Mouse (Mus musculus) frontal cortex, postnatal 25 days (tissue): ENCODE data around the gene Cep350.
A peak's percentile ranks its signal among the peaks of the same experiment; 100 is the strongest.

Experiments
- DNase-seq, 2 experiments: peaks; one replicate each; pipeline ENCODE4 v3.0.0; 2022; ENCODE audit warnings: low spot score in 2 of 2

The Cep350 gene

DNA sequence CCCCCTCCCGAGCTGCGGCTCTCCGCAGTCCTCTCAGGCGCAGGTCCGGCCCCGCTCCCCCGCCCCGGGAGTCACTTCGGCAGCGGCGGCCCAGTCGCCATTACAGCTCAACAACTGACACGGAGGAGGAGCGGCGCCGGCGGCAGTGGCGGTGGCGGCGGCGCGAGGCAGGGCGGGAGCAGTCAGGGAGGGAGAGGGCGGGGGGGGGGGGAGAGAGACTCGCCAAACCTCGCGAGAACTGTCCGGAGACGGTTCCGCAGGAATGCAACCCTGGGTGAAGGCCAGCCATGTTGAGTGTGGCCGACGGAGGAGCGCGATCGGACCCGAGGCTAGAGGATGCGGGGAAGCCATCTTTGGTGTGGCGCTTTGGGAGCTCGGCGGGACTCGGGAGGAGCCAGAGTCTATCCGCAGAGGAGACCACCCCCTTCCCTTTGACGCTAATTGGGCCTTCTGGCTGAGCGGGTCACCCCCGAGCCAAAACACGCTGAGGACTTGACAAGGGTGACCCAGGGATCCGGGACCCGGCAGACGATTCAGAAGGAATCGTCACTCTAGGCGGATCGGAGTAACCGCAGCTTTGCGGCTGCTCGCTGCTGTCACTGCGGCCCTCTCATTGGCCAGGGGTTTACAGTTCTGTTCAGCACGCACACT lies at the start of gene Cep350:
Gene Cep350 (minus strand): TSS at position 188 of the 651 bp plus-strand sequence.
- peak; percentile 88 to 94 for DNase-seq

DNA sequence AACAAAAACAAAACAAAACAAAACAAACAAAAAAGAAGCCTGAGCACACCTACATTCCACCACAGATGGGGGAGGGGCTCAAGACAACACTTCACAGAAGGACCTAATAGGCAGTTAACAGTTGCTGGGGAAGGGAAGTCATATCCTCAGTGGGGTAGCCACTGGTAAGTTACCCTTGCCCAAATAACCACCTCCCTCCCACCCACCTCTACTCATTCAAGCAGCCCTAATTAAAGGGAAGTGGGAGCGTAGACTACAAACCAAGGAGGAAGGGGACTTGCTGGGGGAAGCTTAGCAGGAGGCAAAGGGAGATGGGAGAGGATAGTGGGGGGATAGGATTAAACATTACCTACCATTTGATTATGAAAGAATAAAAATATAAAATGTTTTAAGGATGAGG lies 47.3 kb upstream of the Cep350 start:
- DNase-seq: no peak

DNA sequence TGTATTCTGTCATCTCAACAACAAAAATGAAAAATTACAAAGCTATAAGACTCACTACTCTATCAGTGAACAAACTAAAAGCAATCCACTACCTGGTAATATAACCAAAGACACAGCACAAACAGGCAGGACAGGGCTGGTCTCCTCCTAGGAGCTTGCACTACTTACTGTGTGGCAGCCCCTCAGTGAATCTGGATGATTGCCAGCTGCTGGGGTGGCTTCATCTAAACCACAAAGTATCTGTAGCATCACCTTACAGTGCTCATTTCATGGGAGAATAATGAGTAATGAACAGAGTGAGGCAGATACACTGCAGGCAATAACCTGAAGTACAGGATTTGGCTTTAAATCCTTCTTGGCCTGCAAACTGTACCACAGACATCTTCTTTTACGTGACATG lies 46.7 kb upstream of the Cep350 start:
- DNase-seq: no peak

DNA sequence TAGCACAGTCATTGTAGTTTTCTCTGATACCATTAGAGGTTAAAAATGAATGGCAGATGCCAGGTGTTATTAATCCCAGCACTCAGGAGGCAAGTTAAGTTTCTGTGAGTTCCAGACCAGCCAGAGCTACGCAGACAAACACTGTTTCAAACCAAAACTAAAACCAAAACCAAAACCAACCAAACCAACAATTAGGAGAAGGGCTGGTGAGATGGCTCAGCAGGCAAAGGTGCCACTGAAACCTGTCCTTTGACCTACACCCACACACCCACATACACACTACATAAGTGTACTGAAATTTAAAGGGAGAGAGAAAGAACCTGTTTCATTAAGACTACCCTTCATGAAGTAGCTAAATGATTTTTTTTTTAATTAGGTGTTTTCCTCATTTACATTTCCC lies 35.9 kb upstream of the Cep350 start:
- no peak for DNase-seq

DNA sequence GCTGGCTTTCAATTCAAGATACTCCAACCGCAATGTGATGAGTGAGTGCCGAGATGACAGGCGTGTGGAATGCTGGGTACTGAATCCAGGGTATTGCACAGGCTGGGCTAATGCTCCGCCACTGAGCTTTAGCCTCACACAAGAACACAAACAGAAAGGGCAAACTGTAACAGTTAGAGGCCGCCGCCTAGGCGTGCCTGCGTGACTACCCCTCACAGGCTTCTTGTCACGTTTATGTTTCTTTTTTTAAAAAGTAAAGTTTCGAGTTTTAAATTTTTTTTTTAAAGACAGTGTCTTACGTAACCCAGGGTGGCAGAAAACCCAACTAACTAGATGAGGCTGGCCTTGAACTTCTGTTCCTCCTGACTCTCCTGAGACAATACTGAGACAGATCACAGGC lies 32.9 kb upstream of the Cep350 start:
- DNase-seq: no peak

DNA sequence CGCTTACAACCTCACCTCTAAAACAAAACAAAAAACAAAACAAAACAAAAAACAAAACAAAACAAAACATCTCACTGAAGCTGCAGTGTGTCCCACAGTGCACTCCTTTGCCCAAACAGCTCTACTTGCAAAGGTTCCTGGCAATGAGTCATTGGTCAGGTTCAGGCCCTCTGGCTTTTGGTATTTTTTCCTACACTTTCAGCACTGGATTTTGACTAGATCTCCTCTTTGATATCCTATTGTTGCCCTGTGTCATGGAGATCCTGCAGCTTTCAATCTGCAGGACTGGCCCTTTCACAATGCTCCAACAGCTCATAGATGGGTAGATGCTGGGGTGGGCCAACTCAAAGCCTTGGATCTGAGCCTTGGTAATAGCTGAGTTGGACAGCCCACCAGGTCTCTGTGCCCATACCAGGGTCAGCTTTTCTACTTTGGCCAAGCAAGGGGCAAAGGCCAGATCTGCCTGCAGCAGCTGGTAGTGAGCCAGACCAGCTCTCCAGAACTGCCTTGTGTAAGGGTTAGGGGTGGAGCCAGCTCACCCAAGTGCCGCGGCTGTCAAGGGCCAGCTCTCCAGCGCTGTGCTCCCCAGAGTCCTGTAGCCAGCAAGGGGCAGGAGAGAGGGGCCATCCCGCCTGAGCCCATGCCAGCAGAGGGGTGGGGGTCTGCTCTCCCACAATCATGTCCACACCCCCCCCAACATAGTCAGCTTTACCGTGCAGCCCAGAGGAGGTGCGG lies 30.3 kb upstream of the Cep350 start:
- DNase-seq: no peak

DNA sequence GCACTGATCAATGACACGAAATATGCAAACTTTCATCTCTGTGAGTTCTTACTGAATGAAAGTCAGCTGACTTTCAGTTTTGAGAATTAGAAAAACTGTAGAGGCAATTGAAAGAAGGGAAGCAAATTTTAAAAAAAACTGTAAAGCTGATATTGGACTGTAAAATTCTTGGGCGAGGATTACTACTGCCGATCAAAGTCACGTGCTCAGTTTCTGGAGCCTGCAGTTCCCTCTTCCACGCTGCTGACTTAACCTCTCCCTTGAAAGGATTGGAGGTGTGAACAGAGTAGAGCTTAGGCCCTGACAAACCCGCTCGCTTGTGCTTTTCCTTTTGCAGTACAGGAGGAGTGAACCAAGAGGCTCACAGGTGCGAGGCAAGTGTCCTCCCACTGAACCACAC lies 29.3 kb upstream of the Cep350 start:
- no peak for DNase-seq

DNA sequence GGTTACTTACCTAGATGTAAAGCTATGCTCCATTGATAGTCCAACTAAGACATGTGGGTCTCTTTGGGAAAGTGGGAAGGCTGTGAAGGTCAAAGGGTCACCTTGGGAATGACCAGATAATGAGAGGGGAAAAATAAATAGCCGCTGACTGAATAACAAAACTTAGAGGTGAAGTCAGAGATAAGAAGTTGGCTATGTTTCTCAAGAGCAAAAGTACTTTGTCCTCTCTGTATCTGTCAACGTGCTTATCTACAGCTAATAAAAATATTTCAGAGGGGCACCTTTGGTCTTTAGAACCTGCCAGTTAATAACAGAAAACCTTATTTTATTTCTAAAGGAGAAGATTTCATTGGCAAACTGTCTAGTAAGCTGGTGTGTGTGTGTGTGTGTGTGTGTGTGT lies 22.6 kb upstream of the Cep350 start:
- DNase-seq: no peak

DNA sequence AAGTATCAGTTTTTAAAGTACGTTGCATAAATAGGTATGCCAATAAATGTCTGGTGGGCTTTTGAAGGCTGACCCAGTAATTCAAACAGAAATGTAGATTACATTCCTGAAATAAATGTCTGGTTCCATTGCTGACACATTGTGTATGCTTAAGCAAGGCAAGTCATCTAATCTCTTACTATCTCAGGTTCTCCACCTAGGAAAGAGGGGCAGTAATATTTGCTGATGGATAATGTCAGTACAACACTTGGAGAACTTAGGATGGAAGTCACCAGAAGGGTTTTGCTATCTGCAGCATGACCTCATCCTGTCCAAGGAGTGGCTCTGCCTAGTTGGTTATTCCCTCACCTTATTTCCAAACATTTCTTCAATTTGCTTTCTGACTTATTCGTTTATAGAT lies 21.5 kb upstream of the Cep350 start:
- DNase-seq: no peak

DNA sequence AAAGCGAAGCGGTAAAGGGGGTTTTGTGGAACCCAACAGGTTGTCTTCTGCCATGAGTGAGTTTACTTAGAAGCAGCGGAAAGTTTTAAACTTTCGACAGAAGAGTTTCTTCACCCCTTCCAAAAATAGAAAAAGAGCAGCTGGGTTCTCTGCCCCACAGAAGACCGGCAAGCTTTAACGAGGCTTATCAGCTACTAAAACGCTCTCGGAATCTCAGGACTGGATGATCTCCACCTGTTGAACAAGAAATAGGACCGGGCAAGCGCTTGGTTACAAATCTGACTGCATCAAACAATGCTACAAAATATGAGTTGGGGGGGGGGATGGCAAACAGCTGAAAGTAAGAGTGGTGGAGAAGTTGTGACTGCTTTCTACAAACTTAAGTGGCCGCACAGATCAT lies 17.3 kb upstream of the Cep350 start:
- DNase-seq: no peak

DNA sequence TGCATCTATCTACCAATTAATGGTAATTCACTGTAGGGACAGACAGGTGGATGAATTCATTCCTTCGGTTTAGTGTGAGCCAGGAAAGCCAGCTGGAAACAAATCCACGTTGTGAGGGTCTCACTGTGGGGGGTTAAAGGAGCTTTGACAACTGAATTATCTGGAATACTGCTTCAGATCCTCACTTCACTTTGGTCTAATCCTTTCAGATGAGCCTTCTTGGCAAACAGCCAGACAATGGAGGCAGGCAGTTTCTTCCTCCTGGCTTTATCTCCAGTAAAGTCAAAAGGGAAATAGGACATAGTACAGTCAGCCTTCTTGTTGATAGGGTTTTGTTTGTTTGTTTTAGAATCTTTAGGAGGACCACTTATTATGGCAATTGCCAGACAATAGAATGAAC lies 16.3 kb upstream of the Cep350 start:
- no peak for DNase-seq

DNA sequence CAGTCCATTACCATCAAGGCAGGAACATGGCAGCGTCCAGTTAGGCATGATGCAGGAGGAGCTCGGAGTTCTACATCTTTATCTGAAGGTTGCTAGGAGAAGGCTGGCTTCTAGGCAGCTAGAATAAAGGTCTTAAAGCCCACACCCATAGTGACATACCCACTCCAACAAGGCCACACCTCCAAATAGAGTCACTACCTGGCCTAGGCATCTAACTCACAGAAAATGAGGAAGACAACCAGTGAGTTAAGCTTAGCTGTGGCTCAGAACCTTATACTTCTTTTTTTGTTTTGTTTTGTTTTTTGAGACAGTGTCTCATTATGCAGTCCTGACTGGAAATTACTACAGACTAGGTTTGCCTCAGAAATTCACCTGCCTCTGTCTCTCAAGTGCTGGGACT lies 14.6 kb upstream of the Cep350 start:
- no peak for DNase-seq

DNA sequence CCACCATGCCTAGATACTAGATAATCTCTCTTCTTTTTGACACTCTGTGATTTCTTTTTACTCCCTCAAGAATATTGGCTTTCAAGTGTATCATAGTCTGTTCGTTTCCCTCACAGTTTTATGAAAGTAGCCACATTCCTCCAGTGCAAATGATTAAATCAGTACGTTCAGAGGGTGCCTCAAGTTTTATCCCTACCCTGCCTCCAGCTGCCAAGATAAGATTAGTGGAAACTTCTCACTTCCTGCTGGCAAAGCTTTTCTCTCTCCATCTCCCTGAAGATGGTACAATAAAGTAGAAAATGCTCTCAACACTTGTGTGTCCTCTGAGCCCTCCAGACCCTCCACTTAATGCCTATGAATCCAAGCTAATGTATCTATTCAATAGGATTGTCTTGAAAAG lies 1.9 kb upstream of the Cep350 start:
- no peak for DNase-seq

DNA sequence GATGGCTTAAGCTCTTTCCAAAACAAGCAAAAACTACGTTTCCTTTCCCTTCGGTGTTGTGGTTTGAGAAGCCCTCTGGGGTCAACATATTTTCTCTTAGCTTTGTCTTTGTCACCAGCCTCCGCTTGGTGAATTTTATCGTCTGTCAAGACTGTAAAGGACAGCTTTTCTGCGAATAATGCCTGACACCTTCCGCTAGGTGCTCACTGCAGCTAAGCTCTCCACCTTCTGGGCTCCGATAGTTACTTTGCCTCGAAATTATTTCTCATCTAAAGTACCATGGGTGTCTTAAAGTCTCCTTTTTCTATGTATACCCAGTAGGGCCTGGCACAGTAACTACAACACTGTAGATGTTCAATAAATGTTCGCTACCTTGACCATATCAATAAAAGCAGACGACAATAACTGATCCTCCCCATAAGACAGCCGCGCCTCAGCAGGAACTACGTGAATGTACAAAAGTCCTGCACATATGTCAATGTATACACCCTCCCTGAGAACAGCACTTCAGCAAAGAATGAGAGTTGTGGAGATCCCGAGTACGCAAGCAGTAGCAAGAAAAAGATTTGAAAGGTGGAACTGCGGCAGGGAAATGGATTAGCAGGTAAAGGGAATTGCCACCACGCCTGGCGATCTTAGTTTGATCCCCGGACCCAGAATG lies 794 bp upstream of the Cep350 start:
- peak; percentile 6 for DNase-seq

DNA sequence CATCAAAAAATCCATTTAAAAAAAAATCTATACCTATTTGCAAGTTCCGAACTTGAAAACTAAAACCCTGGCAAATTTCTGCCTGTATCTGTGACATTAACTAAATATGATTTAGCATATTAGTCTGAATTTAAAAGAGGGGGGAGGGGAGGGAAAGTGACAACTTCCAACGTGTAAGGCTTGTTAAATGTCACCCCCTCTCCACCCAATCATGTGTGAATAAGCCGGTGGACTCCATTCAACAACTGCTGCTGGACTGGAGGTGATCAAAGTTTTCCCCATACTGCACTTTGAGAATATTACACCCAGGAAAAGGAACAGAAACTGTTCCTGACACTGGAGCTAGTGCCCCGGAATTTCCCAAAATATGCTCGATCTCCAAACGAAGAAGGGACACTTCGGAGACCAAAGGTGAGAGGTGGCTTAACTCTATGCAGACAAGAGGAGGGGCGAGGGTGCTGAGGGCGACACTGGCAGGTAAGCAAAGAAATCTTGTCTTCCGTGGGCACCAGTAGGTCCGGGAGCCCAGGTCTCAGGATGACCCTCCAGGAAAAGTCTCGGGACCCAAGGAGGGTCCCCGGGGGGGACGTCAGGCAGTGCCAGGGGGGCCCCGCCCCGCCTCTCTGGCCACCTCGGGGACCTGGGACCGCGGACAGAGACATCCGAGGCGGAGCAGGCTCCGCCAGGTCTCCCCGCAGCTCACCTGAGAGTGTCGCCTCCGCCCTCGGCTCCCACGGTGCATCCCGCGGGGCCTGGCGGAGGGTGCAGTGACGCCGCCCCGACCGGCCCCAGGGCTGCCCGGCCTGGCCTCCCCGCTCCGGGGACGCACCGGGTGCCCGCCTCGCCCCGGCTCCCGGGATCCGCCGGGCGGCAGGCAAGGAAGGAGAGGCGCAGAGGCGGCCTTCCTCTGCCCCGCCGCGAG lies 648 bp downstream of the Cep350 start:
- DNase-seq: no peak

DNA sequence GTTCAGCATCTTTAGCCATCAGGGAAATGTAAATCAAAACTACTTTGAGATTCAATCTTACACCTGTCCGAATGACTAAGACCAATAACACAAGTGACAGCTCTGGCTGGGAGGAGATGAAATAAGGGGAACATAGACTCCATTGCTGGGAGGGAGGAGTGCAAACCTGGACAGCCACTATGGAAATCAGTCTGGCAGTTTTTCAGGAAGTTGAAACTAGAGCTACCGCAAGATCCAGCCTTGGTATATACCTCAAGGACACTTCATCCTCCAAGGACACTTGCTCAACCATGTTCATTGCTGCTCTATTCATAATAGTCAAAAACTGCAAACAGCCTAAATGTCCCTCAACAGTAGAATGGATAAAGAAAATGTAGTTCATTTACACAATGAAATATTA lies 23.9 kb downstream of the Cep350 start:
- DNase-seq: no peak

DNA sequence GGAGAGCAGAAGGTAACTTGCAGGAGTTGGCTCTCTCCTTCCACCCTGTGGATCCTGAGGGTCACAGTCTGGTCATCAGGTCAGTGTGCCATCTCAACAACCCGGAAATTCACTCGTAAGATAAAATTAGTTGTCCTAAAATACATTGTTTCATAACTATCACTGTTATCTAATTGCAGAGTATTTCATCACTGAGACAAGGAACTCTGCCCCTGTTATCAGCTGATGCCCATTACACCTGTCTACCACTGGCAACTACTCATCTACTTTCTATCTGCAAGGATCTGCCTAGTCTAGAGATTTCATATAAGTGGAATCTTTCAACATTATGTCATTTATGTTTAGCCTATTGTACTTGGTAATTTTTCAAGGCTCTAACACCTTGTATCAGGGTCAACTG lies 28.7 kb downstream of the Cep350 start:
- DNase-seq: no peak

DNA sequence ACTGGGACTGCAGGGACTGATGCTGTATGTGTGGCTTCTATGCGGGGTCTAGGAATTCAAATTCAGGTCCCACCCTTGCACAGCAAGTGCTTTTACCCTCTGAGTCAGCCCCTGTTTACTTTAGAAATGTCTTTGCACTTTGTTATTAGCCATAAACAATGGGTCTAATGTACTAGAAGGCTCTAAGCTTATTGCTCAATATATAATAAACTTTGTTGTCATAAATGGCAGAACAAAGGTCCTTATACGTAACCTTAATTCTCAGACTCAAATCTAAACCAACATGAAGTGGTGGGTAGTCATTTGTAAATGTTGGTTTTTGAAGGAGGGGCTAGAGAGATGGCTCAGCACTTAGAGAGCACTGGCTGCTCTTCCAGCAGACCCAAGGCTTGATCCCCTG lies 35.6 kb downstream of the Cep350 start:
- DNase-seq: no peak

DNA sequence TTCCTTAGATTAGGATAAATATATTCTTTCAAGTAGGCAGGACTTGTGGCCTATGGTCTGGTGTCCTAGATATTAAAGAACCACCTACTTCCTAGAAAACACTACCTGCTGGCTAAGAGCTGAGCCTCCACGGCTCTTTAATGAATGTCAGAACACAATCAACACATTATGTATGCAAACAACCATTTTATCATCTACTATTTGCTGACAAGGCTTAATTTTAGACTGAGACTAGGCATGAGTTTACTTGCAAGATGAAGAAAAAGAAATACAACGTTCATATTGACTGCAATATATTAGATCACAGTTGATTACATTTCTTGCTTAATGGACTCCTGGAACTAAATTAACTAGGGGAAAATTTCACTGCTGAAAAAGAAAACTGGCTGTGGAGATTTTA lies 38.4 kb downstream of the Cep350 start:
- DNase-seq: no peak

DNA sequence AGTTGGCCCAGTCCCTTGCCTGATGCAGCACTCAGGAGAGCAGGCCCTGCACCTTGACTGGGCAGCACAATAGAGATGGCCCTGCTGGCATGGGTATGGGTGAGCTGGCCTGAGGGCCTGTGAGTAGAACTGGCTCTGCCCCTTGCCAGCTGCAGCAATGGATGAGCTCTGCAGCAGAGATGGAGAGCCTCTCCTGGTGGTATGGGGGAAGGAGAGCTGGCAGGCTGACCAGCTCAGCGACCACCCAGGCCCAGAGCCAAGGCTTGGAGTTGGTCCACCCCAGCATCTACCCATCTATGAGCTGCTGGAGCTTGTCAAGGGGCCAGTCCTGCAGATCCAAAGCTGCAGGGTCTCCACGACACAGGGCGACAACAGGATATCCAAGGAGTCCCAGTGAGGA lies 69.5 kb downstream of the Cep350 start:
- DNase-seq: no peak

DNA sequence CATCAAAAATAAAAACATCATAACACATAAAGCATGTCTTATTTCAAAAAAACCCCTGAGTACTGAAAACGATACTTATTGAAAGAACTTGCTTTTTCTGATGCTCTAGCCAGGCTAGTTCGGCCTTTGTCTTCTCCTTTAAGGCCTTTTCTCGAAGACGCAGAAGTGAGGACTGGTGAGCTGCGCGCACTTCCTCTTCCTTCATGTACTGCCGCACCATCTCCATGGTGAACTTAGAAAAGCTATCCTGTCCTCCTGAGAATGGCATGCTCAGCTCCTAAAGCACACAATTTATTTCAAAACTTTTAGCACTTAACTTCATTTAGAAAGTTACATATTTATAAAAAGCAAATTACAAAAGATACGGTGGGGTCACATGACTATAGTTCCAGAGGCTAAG lies 71.7 kb downstream of the Cep350 start:
- DNase-seq: no peak

DNA sequence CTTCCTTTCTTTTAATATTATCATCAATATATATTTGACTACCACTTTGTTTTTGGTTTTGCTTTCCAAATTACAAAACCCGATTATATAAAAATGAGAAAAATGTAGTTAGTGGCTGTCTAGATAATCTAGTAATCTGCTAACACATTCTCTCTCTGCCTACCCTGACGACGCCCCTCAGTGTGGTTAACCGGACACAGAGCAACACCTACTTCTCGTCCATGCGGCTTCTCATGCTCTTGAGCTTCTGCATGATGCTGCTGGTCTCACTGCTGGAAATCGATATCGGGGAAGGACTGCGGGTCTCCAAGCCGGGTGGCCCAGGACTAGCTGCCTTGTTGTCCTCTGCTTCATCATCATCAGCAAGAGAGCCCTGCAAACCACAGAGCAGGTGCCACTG lies 78.7 kb downstream of the Cep350 start:
- no peak for DNase-seq
